Mouse (Mus musculus) kidney, adult 2 months (tissue): ENCODE measurements at regions not wholly inside any gene's neighbourhood (a gene's known extent, or its start where the extent isn't known, plus 50 kb on each side); places are given as distances from the start of the nearest gene placed in this dataset.

ENCODE experiments used
- DNase-seq: peaks from one replicate; pipeline ENCODE4 v3.0.0; 2021
- H3K27ac ChIP-seq: fragments of 200-500 bp; 2 replicates; pipeline ENCODE4 v1.5.1; 2012; ENCODE audit warnings: low read depth, low read length, control low read depth, inconsistent platforms; ENCODE audit not compliant: insufficient read depth
- H3K27me3 ChIP-seq: fragments of 200-500 bp; replicated peaks from 2 replicates; pipeline ENCODE4 v1.6.1; 2012; ENCODE audit warnings: mild to moderate bottlenecking, moderate library complexity, low read length, inconsistent platforms; ENCODE audit not compliant: control insufficient read depth, insufficient read depth
- H3K36me3 ChIP-seq: fragments of 200-500 bp; 2 replicates; pipeline ENCODE4 v1.6.1; 2012; ENCODE audit warnings: mild to moderate bottlenecking, moderate library complexity, low read length, inconsistent platforms; ENCODE audit not compliant: control insufficient read depth, insufficient read depth
- H3K4me1 ChIP-seq: fragments of 200-500 bp; 2 replicates; pipeline ENCODE4 v1.6.1; 2011; ENCODE audit warnings: low read length; ENCODE audit not compliant: control insufficient read depth, insufficient read depth
- H3K4me3 ChIP-seq: fragments of 200-500 bp; 2 replicates; pipeline ENCODE4 v1.5.1; 2011; ENCODE audit warnings: mild to moderate bottlenecking, low read depth, low read length, control low read depth; ENCODE audit not compliant: insufficient read depth
- CTCF ChIP-seq: fragments of 200-500 bp; conservative IDR thresholded peaks from 2 replicates; pipeline ENCODE4 v1.5.1; 2011; ENCODE audit warnings: low read depth, mild to moderate bottlenecking, control low read depth, low read length, moderate library complexity, mixed read lengths; ENCODE audit not compliant: insufficient read depth, insufficient read length
- POLR2A ChIP-seq: fragments of 200-500 bp; IDR thresholded peaks from one replicate; pipeline ENCODE4 v1.6.1; 2011; ENCODE audit warnings: low read depth, low read length, control low read depth
- WGBS: fragments of 180-500 bp; shearing (Covaris S2); methylation state at CpG from one replicate; pipeline ENCODE4 v1.1.7; 2018; 5-methylcytosine and 5-hydroxymethylcytosine counted together

DNA sequence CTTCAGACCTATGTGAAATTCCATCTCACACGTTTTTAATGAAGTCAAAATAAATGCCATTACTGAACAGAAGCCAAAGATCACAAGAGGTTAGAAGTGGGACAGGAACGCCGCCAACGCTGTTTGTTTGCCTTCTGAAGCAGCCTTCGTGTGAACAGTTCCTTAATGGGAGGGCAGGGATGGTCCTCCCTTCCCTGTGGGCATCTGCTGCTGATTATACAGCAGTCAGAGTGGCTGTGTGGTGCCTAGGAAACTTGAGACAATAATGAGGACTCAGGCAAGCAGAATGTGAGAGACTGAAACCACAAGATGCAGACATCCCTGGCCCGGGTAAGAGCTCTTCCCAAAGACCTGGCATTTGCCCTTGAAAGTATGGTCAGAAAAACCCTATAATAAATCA is 164.3 kb downstream of the Cxcl12 start:
- no peak for TF ChIP-seq CTCF
- no peak for TF ChIP-seq POLR2A
- Histone ChIP-seq H3K4me1 (no peaks in the 10 kb centered on the region), H3K27ac (no peak overlapping the region), H3K27me3 (no peaks in the 10 kb centered on the region), H3K4me3 (no peak overlapping the region), H3K36me3 (no peaks in the 10 kb centered on the region)
- peak; percentile 21 for DNase-seq
- WGBS: 15% methylated on average over 6 of the region's 6 CpGs

DNA sequence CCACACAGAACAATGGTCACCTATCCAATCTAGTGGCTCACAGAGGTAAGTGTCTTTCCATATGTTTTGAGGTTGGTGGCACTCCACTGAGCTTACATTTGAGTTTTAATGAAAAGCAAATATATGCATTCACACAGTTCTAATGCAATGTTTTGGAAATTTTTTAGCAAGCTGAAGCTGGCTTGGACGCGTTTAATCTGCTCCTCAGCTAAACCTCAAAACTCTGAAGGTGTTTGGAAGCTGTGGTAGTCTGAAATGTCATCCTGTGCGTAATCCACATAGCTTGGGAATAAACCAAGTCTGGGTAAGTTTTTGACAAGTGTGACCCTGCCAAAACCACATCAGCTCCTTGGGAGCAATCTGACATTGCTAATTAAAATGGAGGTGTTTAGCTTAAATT is 173.8 kb downstream of the Cxcl12 start:
- Histone ChIP-seq H3K27ac (no peak overlapping the region), H3K27me3 (no peaks in the 10 kb centered on the region), H3K4me3 (no peak overlapping the region), H3K4me1 (no peaks in the 10 kb centered on the region), H3K36me3 (no peaks in the 10 kb centered on the region)
- WGBS: 92% methylated on average over 3 of the region's 3 CpGs
- no peak for DNase-seq
- TF ChIP-seq POLR2A: no peak
- TF ChIP-seq CTCF: no peak

- DNase-seq: no peak
Measured at GRCm38 (mm10) chr6:117347356-117347755, 179.0 kb downstream of the Cxcl12 start.

DNA sequence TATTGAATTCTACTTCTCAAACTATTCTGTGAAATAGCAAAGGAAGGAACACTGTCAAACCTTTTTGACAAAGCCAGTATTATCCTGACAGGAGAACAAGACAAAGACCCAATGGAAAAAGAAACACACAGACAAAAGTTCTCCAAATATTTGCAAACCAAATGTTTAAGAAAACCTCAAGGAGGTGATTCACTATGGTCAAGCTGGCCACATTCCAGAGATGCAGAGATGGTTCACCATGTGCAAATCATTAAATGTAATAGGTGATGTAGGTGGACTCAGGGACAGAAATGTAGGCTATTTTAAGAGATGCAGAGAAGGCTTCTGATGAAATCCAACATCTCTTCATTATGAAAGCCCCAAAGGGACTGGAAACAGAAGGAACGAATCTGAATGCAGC is 183.5 kb downstream of the Cxcl12 start:
- no peaks in the 10 kb centered on the region for H3K36me3 ChIP-seq
- H3K4me1 ChIP-seq: no peaks in the 10 kb centered on the region
- H3K4me3 ChIP-seq: no peak overlapping the region
- no peak for DNase-seq
- TF ChIP-seq CTCF (no peak), POLR2A (no peak)
- WGBS: 66% methylated on average over 1 of the region's 1 CpGs
- H3K27me3 ChIP-seq: no peaks in the 10 kb centered on the region
- H3K27ac ChIP-seq: no peak overlapping the region

More at GRCm38 (mm10) chr6:117347356-117347755, 179.0 kb downstream of the Cxcl12 start:
- no peaks in the 10 kb centered on the region for H3K27me3 ChIP-seq
- 75% methylated on average over 1 of the region's 1 CpGs for WGBS
- no peak overlapping the region for H3K4me3 ChIP-seq
- no peak for TF ChIP-seq CTCF
- no peak for TF ChIP-seq POLR2A
- H3K36me3 ChIP-seq: no peaks in the 10 kb centered on the region
- no peaks in the 10 kb centered on the region for H3K4me1 ChIP-seq
- no peak overlapping the region for H3K27ac ChIP-seq

DNA sequence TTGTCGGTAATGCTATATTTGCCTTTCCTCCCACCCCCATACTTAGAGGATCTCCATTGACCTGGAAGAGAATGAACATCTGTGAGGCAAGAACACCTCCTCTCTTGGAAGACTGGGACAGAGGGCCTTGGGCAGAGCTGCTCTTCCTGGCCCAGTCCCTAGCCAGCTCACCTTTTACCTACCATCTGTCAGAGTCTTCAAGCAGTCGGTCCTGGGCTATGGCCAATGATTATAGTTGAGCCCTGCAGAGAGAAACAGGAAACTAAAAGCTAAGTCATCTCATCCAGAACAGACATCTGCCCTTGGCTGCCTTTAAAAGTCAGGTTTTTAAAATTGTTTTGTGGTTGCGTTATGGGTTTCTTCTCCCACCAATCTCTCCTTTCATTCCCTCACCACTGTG is 184.8 kb downstream of the Cxcl12 start:
- no peak overlapping the region for H3K4me3 ChIP-seq
- H3K4me1 ChIP-seq: no peaks in the 10 kb centered on the region
- H3K27ac ChIP-seq: no peak overlapping the region
- no peaks in the 10 kb centered on the region for H3K27me3 ChIP-seq
- DNase-seq: no peak
- TF ChIP-seq CTCF: no peak
- TF ChIP-seq POLR2A: no peak
- no peaks in the 10 kb centered on the region for H3K36me3 ChIP-seq
- WGBS: 94% methylated on average over 3 of the region's 3 CpGs

DNA sequence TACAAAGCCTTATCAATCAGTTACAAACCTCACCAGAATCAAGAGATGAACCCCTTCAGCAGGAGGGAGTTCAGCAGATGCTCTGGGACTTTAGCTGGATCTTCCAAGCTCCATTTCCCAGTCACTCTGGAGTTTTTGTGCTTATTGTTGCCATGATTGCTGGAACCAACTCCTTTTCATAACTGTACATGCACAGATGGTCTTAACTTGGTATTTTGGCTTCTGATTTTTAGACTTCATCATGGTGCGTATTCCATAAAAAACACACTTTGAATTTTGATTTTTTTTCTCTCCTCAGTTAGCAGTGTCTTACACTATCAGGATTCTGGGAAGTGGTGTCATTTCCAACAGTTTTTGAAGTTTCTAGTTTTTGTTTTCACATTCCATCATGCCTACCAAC is 187.8 kb downstream of the Cxcl12 start:
- Histone ChIP-seq H3K4me3 (no peak overlapping the region), H3K4me1 (no peaks in the 10 kb centered on the region), H3K27ac (no peak overlapping the region), H3K27me3 (no peaks in the 10 kb centered on the region), H3K36me3 (no peaks in the 10 kb centered on the region)
- 95% methylated on average over 1 of the region's 1 CpGs for WGBS
- TF ChIP-seq CTCF: no peak
- TF ChIP-seq POLR2A: no peak
- DNase-seq: no peak

DNA sequence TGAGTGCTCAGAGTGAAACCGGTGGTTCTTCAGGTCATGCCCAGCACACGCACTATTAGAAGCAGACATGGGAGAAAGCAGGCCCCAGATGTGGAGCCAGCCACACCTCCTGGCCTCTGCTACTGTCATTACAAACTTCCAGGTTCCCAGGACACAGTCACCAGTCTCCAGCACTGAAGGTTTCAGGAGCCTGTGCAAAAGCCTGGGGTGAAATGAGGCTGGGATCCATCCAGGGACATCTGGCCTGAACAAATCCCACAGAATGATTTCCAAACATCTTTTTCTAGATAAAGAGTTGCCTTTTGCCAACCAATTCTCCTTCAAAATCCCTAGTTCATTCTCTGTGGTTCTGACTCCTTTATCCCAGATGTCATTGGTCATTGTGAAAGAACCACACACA is 191.1 kb downstream of the Cxcl12 start:
- WGBS: 97% methylated on average over 2 of the region's 2 CpGs
- no peak for DNase-seq
- Histone ChIP-seq H3K4me3 (no peak overlapping the region), H3K27me3 (no peaks in the 10 kb centered on the region), H3K4me1 (no peaks in the 10 kb centered on the region), H3K36me3 (no peaks in the 10 kb centered on the region), H3K27ac (no peak overlapping the region)
- TF ChIP-seq POLR2A (no peak), CTCF (no peak)

- no peaks in the 10 kb centered on the region for H3K27me3 ChIP-seq
- WGBS: 90% methylated on average over 6 of the region's 6 CpGs
- no peak for TF ChIP-seq CTCF
- no peak for TF ChIP-seq POLR2A
Measured at GRCm38 (mm10) chr6:117366563-117366962, 198.2 kb downstream of the Cxcl12 start.

More at GRCm38 (mm10) chr6:117366563-117366962, 198.2 kb downstream of the Cxcl12 start:
- Histone ChIP-seq H3K36me3 (no peaks in the 10 kb centered on the region), H3K4me1 (no peaks in the 10 kb centered on the region), H3K4me3 (no peak overlapping the region), H3K27ac (no peak overlapping the region)
- no peak for DNase-seq
